Mouse (Mus musculus) right cerebral cortex, adult 2 months (tissue): ENCODE measurements around the gene Dgke.
"Not testable (repeated sequence)": the region's sequence is repeated elsewhere in the genome, so short reads cannot be mapped to it uniquely, and the experiment has no call there.

Source experiments
- DNase-seq, 2 experiments: peaks; one replicate each; pipeline ENCODE4 v3.0.0; 2021 to 2022; ENCODE audit warnings: low spot score in 2 of 2

Gene Dgke

DNA sequence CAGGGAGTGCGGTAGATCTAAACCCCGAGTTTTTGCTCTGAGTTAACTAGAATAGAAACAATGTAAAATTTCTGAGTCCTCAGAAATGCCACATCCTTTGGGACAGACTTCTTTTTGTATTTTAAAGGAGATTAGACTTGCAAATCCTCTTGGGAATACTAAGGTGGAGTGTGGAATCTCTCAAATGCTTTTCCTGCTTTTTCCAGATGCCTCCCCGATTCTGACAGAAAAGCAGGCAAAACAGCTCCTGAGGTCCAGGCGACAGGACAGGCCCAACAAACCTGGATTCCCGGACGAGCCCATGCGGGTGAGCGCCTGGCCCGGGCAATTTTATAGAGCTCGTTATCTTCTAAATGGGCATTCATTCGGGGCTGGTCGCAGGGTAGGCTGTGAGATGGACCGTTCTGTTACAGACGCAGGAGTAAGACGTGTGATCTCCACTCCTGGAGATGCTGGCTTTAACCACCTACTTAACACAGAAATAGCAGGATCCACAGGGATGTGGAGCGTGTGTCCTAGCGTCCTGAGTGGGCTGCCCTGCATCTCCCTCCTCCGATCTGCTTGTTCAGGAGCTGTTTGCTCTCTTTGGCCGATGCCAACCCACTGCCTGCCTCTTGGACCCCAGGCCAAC, 8.2 kb upstream of the Dgke start:
- peak; percentile 28 to 31 for DNase-seq

DNA sequence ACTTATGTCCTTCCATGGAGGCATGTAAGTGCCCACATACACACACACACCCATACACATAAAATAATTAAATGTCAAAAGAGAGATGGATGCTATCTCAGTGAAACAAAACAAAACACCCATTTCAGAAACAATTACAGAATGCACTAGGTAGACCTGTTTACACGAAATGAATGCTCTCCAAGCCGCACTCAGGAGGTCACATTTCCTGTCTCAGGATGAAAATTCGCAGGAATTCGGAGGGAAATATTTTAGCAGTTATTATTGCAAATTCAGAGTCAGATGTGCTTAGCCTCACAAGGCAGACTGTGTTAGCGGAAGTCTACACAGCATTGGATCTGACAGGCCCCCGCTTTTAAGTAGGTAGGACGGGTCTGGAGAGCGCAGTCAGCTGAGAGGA, 6.9 kb upstream of the Dgke start, which contains the start of gene Gm525:
Gene Gm525, plus strand, starts transcription at position 301 of the 400 bp plus-strand sequence.
- no peak for DNase-seq

GRCm38 (mm10) chr11:89071522-89071921, 4.9 kb upstream of the Dgke start:
- no peak for DNase-seq

DNA sequence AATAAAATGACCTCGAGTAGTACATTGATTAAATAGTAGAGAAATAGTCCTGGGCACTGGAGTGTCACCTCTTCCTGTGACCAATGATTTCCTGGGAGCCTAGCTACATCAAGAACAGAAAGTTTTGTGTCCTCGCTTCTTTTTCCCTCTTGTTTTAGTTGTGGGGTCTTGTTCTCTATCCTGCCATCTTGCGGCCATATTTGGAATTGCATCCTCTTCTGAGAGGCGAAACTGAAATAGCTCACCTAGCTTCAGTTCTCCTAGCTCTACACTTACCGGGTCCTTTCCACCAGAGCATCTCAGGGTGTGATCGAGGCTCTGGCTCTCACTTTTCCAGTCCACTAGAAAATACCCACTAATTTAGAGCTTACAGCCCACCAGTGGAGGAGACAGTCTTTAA, 2.7 kb upstream of the Dgke start:
- peak; percentile 66 to 68 for DNase-seq

DNA sequence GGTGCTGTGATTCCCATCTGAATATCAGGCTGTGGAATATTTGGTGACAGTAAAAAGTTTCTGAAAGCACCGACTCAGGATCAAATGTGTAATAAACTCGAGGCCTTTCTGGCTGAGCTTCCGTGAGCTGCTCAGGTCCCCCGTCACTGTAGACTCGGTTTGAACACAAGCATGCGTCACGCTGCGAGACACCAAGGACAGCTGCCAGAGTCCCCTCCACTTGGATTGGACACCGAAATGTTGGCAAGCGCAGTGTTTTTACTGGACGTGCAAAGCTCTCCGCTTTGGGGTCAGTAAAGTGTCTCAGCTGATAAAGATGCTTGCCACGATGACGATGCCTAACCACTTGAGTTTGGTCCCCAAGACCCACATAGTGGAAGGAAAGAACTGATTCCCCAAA, 2.0 kb upstream of the Dgke start:
- DNase-seq, result no peak

GRCm38 (mm10) chr11:89067871-89068490, 1.3 kb upstream of the Dgke start:
- no peak for DNase-seq

- no peak for DNase-seq
These were observed 712 bp upstream of the Dgke start for GRCm38 (mm10) chr11:89067301-89067822.

DNA sequence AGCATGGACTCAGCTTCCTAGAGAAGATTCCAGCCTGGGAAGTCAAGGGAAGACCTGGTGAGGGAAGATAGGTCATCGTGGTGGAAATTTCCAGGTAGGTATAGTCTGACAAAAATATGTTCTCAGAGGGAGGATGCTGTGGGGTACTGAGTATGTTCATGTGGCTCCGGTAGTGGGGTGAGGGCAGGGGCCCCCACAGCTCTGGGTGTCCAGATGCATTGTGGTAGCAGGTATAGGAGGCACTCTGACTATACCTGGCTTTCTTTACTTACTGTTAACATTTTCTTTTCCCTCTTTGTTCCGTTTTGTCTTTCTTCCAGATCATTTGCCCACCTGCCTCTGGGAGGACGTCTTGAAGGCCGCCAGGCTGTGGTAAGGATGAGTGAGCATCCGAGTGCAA, 524 bp downstream of the Dgke start:
- DNase-seq, result no peak

DNA sequence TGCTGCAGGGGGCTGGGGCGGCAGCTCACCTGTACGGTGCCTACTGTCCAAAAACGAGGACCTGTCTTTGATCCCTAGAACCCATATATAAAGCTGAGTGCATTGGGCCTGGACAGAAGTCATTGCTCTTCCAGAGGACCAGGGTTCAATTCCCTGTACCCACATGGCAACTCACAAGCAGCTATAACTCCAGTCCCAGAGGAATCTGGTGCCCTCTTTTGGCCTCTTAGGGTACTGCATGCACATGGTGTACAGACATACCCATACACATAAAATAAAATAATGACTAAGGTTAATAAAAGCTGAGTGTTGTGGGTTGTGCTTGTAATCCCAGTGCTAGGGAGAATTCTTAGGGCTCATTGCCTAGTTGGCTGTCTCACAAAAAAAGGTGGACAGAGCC, 1.4 kb downstream of the Dgke start:
- no peak for DNase-seq

- DNase-seq, result no peak
These were observed 2.3 kb downstream of the Dgke start for GRCm38 (mm10) chr11:89064312-89064711.

DNA sequence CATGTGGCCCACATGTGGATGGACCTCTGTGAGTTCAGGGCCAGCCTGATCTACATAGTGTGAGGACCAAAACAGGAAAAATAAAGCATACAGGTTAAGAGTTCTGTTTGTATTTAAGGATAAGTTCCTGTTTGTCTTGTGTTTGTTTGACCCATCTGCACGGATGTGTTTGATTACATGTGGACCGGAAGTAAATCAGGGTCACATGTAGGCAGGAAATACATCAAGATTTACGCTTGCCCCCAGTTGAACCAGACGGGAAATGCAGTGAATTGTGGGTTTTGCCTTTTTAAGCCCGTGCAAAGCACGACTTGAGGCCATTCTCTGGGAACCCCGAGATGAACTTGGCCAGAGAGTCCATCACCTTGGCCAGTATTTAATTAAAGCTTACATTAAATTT, 5.3 kb downstream of the Dgke start:
- no peak for DNase-seq

DNA sequence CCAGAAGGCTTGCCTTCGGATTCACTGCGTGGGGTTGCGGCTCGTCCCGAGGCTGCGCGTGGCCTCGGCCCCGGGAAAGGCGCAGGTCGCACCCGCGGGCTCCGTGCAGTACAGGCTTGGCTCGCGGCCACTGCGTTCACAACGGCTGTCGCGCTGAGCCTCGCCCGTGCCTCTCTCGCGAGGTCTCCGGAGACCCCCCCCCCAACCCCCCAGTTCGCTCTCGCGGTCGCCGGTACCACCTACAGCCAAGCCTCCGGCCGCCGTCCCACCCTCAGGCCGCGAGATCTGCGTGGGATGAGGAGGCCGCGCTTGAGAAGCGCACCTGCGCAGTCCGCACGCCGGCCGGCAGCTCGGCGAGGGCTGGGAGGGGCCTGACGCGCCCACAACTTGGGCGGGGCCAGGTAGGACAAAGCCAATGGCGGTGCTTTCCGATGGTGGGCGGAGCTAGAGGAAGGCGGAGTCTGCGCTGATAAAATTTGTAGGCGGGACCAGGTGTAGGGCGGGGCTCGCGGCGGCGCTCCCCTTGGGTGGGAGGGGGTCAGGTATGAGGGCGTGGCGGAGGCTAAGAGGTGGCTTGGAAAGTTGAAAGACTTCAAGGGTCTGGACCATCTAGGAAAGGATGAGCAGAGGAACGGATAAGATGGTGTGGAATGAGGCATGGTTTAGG, 6.1 kb downstream of the Dgke start:
- peak; percentile 88 for DNase-seq

GRCm38 (mm10) chr11:89059919-89060422, 6.7 kb downstream of the Dgke start:
- DNase-seq, result peak; percentile 31 to 60

DNA sequence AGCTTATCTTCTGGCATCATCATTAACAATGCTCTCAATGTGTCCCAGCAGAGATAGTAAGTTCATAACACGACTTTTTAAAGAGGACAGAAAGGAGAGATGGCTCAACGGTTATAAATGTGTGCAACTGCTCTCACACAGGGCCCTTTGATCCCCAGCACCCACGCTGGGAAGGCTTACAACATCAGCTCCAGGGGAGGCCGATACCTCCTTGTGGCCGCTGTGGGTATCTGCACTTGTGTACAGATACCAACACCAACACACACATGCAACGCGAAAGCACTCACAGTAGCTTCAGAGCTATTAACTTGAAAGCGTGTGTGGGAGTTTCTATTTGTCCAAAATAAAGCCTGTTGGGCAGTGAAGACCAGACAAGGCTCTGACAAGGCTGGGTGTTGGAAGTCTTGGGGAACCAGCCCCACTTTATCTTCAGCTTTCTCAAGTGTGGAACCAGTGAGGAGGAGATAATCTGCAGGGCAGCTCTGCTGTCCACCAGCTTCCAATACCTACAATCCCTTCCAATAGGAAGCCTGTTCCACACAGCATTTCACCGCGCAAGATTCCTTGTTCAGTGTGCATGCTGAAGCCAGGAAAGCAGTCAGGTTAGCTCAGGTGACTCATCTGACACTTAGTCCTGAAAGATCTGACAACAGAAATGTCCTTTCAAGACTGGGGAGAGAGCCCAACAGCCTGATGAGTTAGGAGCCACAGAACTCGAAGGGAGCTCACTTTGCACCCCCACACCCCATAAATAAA, 8.0 kb downstream of the Dgke start:
- DNase-seq, result peak in 1 of 2 experiments; percentile 26

DNA sequence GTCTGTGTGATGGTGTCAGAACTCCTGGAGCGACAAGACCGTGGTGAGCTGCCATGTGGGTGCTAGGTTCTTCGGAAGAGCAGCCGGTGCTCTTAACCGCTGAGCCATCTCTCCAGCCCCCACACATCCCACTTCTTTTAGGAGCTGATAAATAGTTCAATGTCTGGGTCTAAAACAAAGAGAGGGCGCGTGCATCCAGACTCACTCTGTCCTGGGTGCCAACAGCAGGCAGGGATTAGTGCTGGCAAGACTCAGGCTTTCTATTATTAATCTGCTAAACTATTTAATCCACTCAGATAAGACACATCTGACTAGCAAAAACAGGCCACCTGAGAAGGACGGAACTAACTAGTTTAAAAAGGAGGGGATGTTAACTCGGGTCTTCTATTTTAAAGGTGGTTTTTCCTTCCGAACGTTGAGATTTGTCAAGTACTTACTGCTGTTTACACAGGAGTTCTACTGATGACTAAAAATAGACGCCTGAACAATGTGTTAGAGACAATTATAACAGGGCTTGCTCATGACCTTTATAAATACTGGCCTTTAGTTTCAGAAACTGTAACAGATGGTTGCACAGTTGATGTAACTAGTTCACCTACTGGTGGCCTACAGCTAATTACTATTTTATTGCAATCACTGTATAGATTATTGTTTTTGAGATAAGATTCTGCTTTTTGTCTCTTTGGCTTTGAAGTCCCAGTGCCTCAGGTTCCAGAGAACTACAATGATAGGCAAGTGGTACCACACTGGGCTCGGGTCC, 10.5 kb downstream of the Dgke start:
- peak in 1 of 2 experiments; percentile 16 for DNase-seq

- no peak for DNase-seq
These were observed 14.9 kb downstream of the Dgke start for GRCm38 (mm10) chr11:89051767-89052166.

DNA sequence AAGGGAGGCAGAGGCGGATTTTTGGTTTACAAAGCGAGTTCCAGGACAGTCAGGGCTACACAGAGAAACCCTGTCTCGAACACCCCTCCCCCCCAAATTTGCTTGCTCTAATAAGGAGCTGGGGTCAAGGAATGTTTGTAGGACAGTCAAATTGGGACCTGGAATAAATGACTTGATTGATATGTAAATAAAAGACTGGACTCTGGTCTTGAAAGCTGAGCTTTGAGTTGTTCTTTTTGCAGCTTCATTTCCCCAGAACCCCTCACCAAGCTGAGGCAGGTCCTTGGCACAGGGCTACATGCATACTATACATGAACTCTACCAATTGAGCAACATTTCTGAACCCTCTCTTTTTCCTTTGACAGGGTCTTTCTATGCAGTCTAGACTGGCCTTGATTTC, 20.6 kb downstream of the Dgke start:
- no peak for DNase-seq

DNA sequence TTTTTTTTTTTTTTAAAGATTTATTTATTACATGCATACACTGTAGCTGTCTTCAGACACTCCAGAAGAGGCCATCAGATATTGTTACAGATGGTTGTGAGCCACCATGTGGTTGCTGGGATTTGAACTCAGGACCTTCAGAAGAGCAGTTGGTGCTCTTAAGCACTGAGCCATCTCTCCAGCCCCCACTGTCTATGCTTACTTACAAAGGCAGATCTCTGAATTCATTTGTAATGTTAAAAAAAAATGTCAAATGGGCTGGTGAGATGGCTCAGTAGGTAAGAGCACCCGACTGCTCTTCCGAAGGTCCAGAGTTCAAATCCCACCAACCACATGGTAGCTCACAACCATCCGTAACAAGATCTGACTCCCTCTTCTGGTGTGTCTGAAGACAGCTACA, 21.1 kb downstream of the Dgke start:
- not testable (repeated sequence) for DNase-seq

DNA sequence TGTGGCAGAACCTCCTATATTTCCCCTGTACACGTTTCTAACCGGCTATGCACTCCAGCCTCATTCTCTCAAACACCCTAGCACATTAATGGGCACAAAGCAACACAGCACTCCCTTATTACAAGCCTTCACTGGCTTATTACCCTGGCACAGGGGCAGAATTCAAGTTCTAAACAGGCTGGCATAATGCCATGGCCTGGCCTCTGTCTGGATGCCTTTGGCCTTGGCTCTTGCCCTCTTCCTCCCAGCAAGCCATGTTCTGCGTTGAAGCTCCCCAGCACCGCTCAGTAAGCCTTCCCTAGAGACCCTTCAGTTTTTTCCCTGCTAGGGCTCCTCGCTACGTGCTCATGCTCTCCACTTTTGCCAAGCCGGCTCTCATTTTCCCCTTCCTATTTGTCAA, 23.6 kb downstream of the Dgke start:
- DNase-seq, result no peak

- not testable (repeated sequence) for DNase-seq
These were observed 25.6 kb downstream of the Dgke start for GRCm38 (mm10) chr11:89041073-89041472.

DNA sequence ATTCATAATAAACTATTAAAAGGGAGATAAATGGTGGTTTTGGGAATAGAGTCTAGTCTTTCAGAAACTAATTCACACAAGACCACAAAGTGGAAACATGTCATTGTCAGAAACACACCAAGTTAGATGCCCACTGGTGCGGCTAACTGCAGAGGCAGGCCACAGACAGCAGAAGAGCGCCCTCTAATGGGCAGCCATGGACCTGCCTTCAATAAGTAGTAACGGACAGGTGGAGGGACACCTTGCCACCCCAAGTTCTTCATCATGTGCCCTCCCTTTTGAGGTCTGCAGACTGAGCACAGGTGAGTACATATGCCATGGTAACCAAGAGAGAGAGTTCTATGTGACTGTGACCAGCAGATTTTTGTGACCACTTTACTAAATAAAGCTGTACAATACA, 27.3 kb downstream of the Dgke start:
- peak; percentile 60 to 62 for DNase-seq
